Mouse (Mus musculus): ENCODE measurements around the gene Hormad1. TPM values are rescaled to one million over a fixed set of nuclear protein-coding genes. Genes with fewer than 3 reads are reported as not detected.

Gene Hormad1
- polyA plus RNA-seq, 1 experiment: not detected

DNA sequence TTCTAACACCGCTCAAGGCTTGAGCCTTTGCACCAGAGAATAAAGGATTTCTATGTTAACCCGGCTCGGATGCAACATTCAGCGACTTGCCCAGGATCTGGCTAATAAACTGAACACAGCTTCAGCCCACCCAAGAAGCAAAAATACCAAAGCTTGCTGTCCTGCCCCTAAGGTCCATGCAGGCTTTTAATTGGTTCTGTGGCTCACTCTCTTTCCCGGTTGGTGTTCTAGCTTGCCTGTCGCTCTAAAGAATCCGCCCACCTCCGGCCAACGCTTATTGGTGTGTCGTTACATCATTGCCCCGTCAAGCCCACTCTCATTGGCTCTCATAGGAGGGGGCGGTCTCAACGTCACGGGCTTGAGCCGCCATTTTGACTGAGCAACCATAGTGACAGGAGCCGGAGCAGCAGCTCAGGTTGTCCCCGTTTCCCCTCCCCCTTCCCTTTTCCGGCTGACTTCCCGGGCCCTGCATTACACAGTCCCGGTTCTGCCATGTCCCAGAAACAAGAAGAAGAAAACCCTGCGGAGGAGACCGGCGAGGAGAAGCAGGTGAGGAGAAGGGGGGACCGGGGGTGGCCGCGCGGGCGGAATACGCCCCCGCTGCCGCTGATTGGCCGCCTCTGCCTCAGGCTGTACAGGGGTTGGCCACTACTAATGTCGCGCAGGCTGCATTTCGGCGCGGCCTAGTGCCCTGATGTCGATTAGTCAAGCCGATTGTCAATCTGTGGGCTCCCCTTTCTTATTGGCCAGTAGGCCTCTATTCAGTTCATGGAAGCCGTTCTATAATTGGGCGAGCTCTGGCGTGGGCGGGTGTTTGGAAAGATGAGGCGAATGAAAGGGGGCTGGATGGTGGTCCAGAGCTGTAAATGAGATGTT is 65.4 kb downstream of the Hormad1 start, which contains the start of gene Ensa:
TSS of gene Ensa (plus strand) at position 366 of the 876 bp plus-strand sequence.
- Histone ChIP-seq H3K4me1 (ENCODE audit: control insufficient read depth) (peaks cover 54% of the 10 kb centered on the region), H3K9me3 (ENCODE audit: control insufficient read depth, low read length) (no peaks in the 10 kb centered on the region), H3K36me3 (ENCODE audit: control insufficient read depth) (peaks cover 75% of the 10 kb centered on the region), H3K4me3 (replicated peaks) (peak within 1 kb of the TSS; percentile 76), H3K27me3 (ENCODE audit: control insufficient read depth) (no peaks in the 10 kb centered on the region)
- no peak for TF ChIP-seq GATA1 (IDR thresholded peaks at IDR 0.05; ENCODE audit: low read length)
- TF ChIP-seq TAL1 (IDR thresholded peaks at IDR 0.05; ENCODE audit: low read length): no peak

DNA sequence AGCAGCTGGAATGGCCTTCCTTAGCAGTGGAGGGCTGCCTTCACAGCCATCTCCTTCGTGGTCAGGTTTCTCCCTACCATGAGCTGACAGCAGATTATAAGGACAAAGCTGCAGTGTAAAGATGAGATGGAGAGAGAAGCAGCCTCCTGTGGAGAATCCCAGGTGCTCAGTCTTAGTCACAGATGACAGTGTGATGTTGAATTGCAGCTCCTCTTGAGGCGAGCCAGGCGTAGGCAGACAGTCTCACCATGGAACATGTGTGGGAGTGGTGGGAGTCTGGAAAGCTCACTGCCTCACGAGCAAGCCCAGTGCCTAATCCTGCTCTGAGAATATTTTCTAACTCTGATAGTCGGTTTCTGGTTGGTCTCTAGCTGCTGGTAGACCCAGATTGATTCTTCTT is 68.3 kb downstream of the Hormad1 start:
- Histone ChIP-seq H3K27me3 (ENCODE audit: control insufficient read depth) (no peaks in the 10 kb centered on the region), H3K36me3 (ENCODE audit: control insufficient read depth) (peaks cover 78% of the 10 kb centered on the region), H3K4me1 (ENCODE audit: control insufficient read depth) (peaks cover 65% of the 10 kb centered on the region)

DNA sequence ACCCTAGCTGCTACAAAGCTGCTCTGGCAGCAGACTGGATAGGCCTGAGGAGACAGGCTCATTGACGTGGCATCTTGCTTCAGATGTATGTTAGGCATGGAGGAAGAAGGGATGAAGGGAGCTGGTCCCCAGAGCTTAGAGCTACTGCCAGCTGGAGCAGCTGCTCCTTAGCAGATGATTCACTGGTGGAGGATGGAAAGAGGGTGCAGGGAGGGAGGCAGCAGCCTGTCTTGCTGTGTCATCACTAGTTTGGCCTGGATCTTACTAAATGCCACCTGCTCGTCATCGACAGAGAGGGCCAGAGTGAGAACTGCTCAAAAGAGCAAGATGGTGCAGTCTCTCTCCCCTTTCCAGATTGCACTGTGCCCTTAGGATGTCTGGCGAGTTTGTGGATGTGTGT is 70.3 kb downstream of the Hormad1 start:
- H3K9me3 ChIP-seq (ENCODE audit: control insufficient read depth, low read length): no peaks in the 10 kb centered on the region
- H3K4me3 ChIP-seq (replicated peaks): no peak overlapping the region
- no peak for TF ChIP-seq TAL1 (IDR thresholded peaks at IDR 0.05; ENCODE audit: low read length)
- no peak for TF ChIP-seq GATA1 (IDR thresholded peaks at IDR 0.05; ENCODE audit: low read length)

More for the DNA sequence above, 68.3 kb downstream of the Hormad1 start:
- no peak overlapping the region for H3K4me3 ChIP-seq (replicated peaks)
- H3K9me3 ChIP-seq (ENCODE audit: control insufficient read depth, low read length): no peaks in the 10 kb centered on the region
- TF ChIP-seq TAL1 (IDR thresholded peaks at IDR 0.05; ENCODE audit: low read length) (no peak), GATA1 (IDR thresholded peaks at IDR 0.05; ENCODE audit: low read length) (no peak)

DNA sequence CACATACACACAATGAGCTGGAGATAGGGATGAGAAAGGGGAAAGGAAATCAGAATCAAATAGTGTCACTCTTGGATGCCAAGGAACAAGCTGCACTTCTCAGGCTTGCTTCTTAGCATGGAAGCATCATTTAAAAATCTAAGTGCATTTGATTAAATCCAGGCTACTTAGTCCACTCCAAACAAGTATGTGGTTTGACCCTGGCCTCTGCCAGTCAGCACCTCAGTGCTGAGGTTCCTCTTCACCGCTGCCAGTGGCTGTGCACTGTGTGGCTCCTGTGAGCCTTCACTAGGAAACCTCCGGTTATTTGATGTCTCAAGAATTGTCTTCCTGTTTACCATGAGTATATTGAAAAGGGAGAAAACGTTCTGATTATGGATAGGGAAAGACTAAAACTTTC is 71.4 kb downstream of the Hormad1 start:
- H3K9me3 ChIP-seq (ENCODE audit: control insufficient read depth, low read length): no peaks in the 10 kb centered on the region
- TF ChIP-seq GATA1 (IDR thresholded peaks at IDR 0.05; ENCODE audit: low read length) (no peak), TAL1 (IDR thresholded peaks at IDR 0.05; ENCODE audit: low read length) (no peak)
- H3K36me3 ChIP-seq (ENCODE audit: control insufficient read depth): peaks cover 100% of the 10 kb centered on the region
- no peaks in the 10 kb centered on the region for H3K27me3 ChIP-seq (ENCODE audit: control insufficient read depth)
- no peak overlapping the region for H3K4me3 ChIP-seq (replicated peaks)
- H3K4me1 ChIP-seq (ENCODE audit: control insufficient read depth): peaks cover 50% of the 10 kb centered on the region

More for the DNA sequence above, 70.3 kb downstream of the Hormad1 start:
- Histone ChIP-seq H3K36me3 (ENCODE audit: control insufficient read depth) (peaks cover 89% of the 10 kb centered on the region), H3K27me3 (ENCODE audit: control insufficient read depth) (no peaks in the 10 kb centered on the region), H3K4me1 (ENCODE audit: control insufficient read depth) (peaks cover 49% of the 10 kb centered on the region)

DNA sequence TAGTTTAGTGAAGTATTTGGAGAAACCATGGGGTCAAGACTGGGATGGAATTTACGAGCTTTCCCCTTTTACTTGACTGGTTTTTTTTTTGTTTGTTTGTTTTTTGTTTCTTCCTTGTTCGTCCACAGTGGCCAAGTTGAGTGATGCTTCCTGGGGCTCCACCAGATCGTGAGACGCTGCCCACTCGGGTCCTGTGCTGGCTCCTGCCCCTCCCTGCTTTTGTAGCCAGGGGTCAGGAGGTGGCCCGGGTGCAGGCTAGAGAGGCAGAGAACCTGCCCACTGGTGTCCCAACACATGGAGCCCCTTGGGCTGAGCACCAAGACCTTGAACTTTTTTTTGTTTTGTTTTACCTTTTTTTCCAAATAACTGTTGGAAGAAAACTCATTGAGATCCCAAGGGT is 71.8 kb downstream of the Hormad1 start:
- TF ChIP-seq GATA1 (IDR thresholded peaks at IDR 0.05; ENCODE audit: low read length): no peak
- Histone ChIP-seq H3K9me3 (ENCODE audit: control insufficient read depth, low read length) (no peaks in the 10 kb centered on the region), H3K4me3 (replicated peaks) (no peak overlapping the region), H3K27me3 (ENCODE audit: control insufficient read depth) (no peaks in the 10 kb centered on the region), H3K36me3 (ENCODE audit: control insufficient read depth) (peaks cover 100% of the 10 kb centered on the region), H3K4me1 (ENCODE audit: control insufficient read depth) (peaks cover 48% of the 10 kb centered on the region)

DNA sequence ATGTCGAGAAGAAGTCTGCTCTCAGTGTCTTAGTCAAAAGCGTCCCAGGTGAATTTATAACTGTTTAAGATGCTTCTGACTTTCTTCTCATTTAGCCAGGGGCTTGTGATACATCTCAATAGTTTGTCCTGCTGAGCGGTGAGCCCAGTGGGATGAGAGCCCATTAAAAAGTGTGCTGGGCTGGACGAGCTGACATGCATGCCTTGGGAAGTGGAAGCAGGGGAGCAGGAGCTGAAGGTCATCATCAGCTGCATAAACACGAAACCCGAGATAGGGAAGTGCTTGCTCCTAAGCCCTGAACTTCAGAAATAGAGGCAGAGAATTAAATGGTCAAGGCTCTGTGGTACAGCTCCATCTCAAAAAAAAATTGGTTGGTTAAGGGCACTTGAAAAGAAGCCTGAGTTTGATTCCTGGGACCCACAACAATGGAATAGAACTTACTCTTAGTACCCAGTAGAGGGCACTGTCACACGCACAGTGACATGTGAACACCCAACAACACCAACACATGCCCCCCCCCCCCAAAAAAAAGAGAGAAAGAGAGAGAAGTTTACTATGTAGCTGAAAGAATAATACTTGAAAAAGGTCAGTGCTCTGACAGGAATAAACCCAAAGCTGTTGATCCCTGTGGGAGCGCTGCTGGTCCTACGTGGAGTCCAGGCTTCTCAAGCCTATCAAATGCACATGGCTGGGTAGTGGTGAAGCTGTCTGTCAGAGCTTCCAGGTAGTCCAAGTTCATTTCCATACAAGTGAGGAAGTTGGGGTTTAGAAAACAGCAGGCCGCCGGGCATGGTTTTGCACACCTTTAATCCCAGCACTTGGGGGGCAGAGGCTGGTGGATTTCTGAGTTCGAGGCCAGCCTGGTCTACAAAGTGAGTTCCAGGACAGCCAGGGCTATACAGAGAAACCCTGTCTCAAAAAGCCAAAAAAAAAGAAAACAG is 73.4 kb downstream of the Hormad1 start:
- Histone ChIP-seq H3K9me3 (ENCODE audit: control insufficient read depth, low read length) (no peaks in the 10 kb centered on the region), H3K4me1 (ENCODE audit: control insufficient read depth) (peaks cover 42% of the 10 kb centered on the region), H3K4me3 (replicated peaks) (no peak overlapping the region), H3K27me3 (ENCODE audit: control insufficient read depth) (no peaks in the 10 kb centered on the region), H3K36me3 (ENCODE audit: control insufficient read depth) (peaks cover 100% of the 10 kb centered on the region)
- no peak for TF ChIP-seq GATA1 (IDR thresholded peaks at IDR 0.05; ENCODE audit: low read length)
- TF ChIP-seq TAL1 (IDR thresholded peaks at IDR 0.05; ENCODE audit: low read length): no peak

DNA sequence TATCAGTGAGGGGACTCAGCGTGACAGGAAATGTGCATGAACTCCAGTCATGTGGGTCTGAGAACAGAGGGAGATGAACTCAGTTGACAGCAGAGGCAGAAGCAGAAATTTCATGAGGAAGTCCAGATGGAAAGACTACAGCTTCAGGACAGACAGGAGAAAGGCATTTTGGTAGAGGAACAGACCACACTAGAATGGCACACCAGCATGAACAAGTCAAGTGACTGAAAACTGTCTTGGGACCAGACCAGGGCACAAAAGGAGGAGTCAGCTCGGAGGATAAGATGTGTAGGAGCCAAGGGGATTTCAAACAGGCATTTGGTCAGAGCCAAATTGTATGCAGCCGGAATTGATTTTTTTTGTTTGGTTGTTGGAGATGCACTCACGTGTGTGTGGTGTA is 76.2 kb downstream of the Hormad1 start:
- Histone ChIP-seq H3K36me3 (ENCODE audit: control insufficient read depth) (peaks cover 99% of the 10 kb centered on the region), H3K4me1 (ENCODE audit: control insufficient read depth) (peaks cover 50% of the 10 kb centered on the region), H3K4me3 (replicated peaks) (no peak overlapping the region), H3K9me3 (ENCODE audit: control insufficient read depth, low read length) (no peaks in the 10 kb centered on the region), H3K27me3 (ENCODE audit: control insufficient read depth) (no peaks in the 10 kb centered on the region)
- TF ChIP-seq GATA1 (IDR thresholded peaks at IDR 0.05; ENCODE audit: low read length) (no peak), TAL1 (IDR thresholded peaks at IDR 0.05; ENCODE audit: low read length) (no peak)

DNA sequence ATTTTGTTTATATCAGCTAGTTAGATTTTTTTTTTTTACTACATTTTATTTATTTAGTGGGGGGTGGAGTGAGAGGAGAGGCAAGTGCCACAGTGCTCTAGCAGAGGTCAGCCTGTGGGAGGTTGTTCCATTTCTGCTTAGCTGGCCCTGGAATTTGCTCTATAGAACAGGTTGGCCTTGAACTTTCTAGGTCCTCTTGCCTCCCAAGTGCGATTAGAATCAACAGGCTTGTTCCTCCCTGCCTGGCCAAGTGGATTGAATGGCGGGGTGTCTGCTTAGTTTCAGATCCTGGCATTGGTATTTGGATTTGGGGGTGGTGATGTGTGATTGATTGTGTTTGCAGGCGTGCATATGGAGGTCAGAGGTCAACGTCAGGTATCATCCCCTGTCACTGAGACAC is 76.6 kb downstream of the Hormad1 start:
- Histone ChIP-seq H3K4me1 (ENCODE audit: control insufficient read depth) (peaks cover 48% of the 10 kb centered on the region), H3K4me3 (replicated peaks) (no peak overlapping the region), H3K36me3 (ENCODE audit: control insufficient read depth) (peaks cover 99% of the 10 kb centered on the region), H3K27me3 (ENCODE audit: control insufficient read depth) (no peaks in the 10 kb centered on the region), H3K9me3 (ENCODE audit: control insufficient read depth, low read length) (no peaks in the 10 kb centered on the region)
- no peak for TF ChIP-seq TAL1 (IDR thresholded peaks at IDR 0.05; ENCODE audit: low read length)
- no peak for TF ChIP-seq GATA1 (IDR thresholded peaks at IDR 0.05; ENCODE audit: low read length)

Other genes with a start within 250 kb of the Hormad1 start
- gene Cers2, start 244.9 kb upstream of the Hormad1 start, polyA plus RNA-seq (2012): 5.9 and 9.3 TPM in 2 replicates
- gene Setdb1, start 202.5 kb upstream of the Hormad1 start, polyA plus RNA-seq (2012): 0.42 and 0.62 TPM in 2 replicates
- not detected in 2 replicates for gene 4930558C23Rik, start 156.8 kb upstream of the Hormad1 start, polyA plus RNA-seq (2012)
- 1.5 and 2.0 TPM in 2 replicates for gene Arnt, start 125.3 kb upstream of the Hormad1 start, polyA plus RNA-seq (2012)
- not detected in 2 replicates for gene Ctsk, start 60.4 kb upstream of the Hormad1 start, polyA plus RNA-seq (2012)
- gene Ctss, start 32.9 kb upstream of the Hormad1 start, polyA plus RNA-seq (2012): 0.04 and 0.07 TPM in 2 replicates
- gene Golph3l, start 29.3 kb downstream of the Hormad1 start, polyA plus RNA-seq (2012): 0.73 and 0.99 TPM in 2 replicates
- 2.8 and 4.2 TPM in 2 replicates for gene Ensa, start 65.3 kb downstream of the Hormad1 start, polyA plus RNA-seq (2012)
- 31.1 and 36.9 TPM in 2 replicates for gene Mcl1, start 99.1 kb downstream of the Hormad1 start, polyA plus RNA-seq (2012)
- 0.22 TPM in 1 of 2 replicates, not detected in the other for gene Adamtsl4, start 128.2 kb downstream of the Hormad1 start, polyA plus RNA-seq (2012)
- gene Ecm1, start 179.9 kb downstream of the Hormad1 start, polyA plus RNA-seq (2012): 0.59 and 0.89 TPM in 2 replicates
- 1.7 and 2.6 TPM in 2 replicates for gene Tars2, start 200.5 kb downstream of the Hormad1 start, polyA plus RNA-seq (2012)

Data from erythroblast, embryonic 14.5 days (primary cell).